Mouse (Mus musculus) embryo, embryonic 11 days (tissue): ENCODE data around the gene 6030498E09Rik.
A peak's percentile ranks its signal among the peaks of the same experiment; 100 is the strongest.

Experiments used
- DNase-seq: peaks from one replicate; pipeline ENCODE4 v3.0.0-alpha.2; 2015

6030498E09Rik gene

DNA sequence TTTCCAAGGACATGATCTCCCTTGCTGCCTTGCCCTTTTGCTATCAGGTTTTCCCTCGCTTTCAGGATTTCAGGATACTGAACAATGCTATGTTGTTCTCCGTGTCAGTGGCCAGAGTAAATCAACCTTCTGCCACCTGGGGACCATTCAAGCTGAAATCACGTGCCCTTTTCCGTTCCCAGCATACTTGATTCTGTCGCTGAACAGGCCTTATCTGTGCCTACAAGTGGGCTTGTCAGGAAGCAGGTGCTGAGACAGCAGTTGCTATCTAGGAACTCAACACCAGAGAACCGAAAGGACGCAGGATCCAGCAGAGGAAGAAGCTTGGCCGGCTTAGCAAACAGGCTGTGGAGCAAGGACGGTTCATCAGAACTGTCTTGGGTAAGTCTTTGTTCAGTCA is at the start of gene 6030498E09Rik:
Gene 6030498E09Rik, plus strand, starts transcription at position 194 of the 400 bp plus-strand sequence.
- DNase-seq, result no peak

DNA sequence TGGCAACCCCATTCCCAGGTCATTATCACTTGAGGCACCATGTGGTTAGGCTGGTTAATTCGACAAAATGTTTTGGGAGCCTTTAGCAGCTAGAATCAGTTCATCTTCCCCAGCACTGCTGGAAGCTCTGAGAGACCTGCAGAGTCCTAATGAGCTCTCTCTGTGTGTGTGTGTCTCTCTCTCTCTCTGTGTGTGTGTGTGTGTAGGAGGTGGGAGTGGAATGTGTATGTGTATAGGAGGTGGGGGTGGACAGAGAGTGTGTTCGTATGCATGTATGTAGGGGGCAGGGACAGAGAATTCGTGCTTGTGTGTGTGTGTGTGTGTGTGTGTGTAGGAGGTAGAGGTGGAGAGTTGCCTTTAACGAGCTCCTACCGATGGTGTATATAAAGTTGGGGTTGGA is 42.4 kb upstream of the 6030498E09Rik start:
- DNase-seq, result no peak

- DNase-seq, result peak; percentile 6
Measured at GRCm38 (mm10) chrX:38730639-38731038, 41.8 kb upstream of the 6030498E09Rik start.

DNA sequence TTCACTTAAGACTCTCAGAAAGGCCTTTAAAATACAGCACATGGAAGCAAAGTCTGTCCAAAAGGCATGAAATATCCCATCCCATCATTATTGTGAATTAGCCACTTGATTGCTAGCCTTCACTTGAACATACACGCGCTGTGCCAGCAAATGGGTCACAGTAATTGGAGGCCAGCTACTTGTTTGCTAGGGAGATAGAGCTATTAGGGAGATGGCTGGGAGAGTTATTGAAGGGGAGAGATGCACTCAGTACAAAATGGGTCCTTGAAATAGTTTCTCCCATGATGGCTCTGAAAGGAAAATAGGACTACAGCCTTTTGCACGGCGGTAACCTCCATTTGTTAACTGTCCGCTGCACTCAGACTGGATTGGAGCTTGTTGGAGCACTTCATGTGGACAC is 38.8 kb upstream of the 6030498E09Rik start:
- DNase-seq, result no peak

DNA sequence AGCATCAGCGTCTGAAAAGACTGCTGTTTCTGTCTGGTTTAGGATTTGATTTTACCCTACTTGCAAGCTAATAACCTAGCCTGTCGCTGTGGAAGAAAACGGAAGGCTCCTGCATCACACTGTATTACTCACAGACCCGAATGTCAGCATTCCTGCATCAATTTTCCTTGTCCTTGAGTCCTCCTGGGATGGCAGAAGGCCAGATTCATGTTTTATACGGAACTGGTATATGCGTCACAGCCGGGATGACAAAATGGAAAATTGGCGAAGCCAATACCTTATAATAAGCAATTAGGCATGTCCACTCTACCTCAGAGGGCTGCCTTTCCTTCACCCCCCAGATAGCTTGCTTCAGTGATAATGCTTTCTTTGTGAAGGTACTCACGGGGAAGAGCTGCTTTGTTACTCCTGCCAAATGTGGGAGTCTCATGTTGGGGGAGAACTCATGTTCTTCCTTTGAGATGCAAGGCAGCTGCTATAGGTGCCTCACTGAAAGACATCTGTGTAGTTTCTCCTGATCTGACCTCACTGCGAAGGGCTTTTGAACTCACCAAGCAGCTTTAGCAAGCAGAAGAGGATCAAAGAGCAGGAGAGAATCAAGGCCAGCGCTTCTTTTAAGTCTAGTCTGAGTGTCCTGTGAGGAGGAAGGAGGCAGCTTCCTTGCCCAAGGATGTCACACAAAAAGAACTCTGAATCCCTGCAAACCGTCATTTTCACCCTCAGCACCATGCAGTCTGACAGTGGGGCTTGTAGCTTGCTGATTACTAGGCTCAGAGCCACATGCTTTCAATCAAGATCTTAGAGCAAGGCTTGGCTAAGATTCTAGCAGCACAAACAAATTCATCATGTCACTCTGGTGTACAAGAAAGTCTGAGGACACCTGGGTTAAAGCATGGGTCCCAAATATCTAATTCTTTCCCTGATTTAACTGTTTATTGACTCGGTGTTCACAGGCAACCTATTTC is 37.3 kb upstream of the 6030498E09Rik start:
- peak; percentile 12 for DNase-seq

GRCm38 (mm10) chrX:38771453-38771852 is 1.0 kb upstream of the 6030498E09Rik start:
- DNase-seq, result no peak

DNA sequence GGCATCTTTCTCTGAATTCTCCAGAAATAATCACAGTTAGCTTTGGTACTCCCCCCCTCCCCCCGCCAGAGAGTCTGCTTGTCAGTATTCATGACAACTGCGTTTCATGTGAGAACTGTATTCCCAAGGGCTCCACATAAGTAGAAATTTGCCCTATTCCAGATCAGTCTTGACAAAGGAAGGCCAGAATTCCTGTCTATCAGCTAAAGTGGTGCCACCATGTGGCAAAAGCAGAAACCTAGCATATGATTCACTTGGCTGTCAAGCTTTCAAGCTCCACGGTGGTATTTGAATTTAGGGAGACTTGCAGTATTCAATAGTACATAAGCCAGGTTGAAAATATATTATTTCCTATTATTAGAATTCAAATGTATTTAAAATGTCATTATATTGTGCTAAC is 585 bp upstream of the 6030498E09Rik start:
- DNase-seq, result peak; percentile 46

DNA sequence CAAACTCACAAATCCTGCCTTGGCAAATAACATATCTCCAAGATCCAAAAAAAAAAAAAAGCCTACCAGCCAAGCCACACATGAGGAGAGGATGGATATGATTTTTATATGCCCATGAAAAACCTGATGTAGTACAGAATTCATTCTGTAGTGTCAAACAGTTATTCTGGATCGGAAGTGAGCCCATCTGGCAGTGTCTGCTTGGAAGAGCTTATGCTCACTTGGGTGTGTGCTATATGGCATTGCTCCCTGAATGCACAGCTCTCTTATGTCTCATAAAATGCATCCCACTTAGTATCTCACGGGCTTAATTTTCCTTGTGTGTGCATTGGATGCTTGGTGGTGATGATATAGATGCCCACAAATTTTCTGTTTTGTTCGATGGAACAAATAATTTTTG is 21.9 kb downstream of the 6030498E09Rik start:
- DNase-seq, result no peak

GRCm38 (mm10) chrX:38813934-38814333 is 41.5 kb downstream of the 6030498E09Rik start:
- DNase-seq, result peak; percentile 24

DNA sequence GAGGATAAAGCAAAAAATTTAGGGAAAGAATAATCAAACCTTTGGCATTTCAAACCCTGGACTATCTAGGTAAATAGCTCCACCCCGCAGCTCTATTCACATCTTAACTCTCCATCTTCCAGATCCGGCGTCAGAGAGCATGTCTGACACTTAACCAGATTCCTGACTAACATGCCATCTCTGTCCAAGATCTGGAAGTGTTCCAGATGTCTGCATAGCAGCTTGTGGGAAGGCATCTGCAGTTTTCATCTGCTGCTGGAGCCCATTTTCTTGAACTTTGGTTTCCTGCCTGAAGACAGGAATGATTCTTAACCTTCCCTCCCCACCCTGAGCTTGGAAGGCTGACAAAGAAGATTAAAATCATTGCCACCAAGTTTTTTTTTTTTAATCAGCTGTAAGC is 44.4 kb downstream of the 6030498E09Rik start:
- DNase-seq, result no peak

DNA sequence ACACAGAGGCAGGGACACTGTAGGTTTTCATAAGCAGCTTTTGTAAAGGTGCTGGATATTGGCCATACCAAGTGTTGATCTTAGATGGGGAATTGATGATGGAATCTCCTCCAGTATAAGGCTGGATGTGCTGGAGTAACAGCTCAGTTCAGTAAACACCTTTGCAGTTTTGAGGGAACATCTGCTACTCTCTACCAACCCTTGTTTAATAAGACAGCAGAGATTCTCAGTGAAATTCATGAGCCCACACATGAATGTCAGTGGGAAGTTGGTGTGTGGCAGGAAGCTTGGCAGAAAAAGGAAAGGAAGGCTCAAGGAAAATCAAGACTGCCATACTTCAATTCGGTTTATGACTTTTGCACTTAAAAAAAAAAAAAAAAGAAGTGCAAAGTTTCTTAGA is 186.1 kb downstream of the 6030498E09Rik start:
- no peak for DNase-seq

DNA sequence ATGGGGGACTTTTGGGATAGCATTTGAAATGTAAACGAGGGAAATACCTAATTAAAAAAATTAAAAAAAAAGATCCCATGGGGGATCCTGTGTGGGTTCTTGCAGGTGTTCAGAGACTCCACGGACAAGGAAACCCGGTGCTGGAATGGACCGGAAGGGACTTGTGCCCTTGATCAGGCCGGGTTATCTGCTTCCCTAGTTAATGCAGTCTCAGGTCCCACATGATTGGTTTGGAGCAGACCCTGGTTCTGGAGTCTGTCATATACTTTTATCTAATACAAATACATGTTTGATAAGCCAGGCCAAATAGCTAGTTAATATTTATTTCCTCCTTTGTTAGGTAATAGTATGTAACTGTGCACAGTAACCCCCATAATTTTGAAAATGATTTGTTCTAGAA is 223.8 kb downstream of the 6030498E09Rik start:
- no peak for DNase-seq
